Mouse (Mus musculus) MEL (cell line): ENCODE results near the gene Brpf3. TPM values are rescaled to one million over a fixed set of nuclear protein-coding genes. Genes with fewer than 3 reads are reported as not detected.

Experiments
- DNase-seq: peaks from one replicate; pipeline ENCODE4 v3.0.0; 2011; ENCODE audit warnings: low read depth, low spot score
- H3K27ac ChIP-seq: 2 replicates; pipeline ENCODE4 v1.5.1; 2012; ENCODE audit warnings: low read depth, mild to moderate bottlenecking, control low read depth, low read length, moderate library complexity; ENCODE audit not compliant: control insufficient read depth
- H3K27me3 ChIP-seq, 2 experiments: fragments of 150-350 bp in 1 of 2; sonication (generic) in 1 of 2; 2 replicates each; pipeline ENCODE4 v1.6.1; 2012; ENCODE audit warnings: low read length in 2 of 2, mild to moderate bottlenecking in 2 of 2, improper control_type of control experiment in 1 of 2, moderate library complexity in 1 of 2; ENCODE audit not compliant: insufficient read depth in 2 of 2, control insufficient read depth in 1 of 2
- H3K36me3 ChIP-seq, 2 experiments: 2 replicates each; pipeline ENCODE4 v1.6.1; 2012 to 2014; ENCODE audit warnings: low read length in 2 of 2, improper control_type of control experiment in 1 of 2, inconsistent platforms in 1 of 2, mild to moderate bottlenecking in 1 of 2; ENCODE audit not compliant: insufficient read depth in 2 of 2, control insufficient read depth in 1 of 2
- H3K4me1 ChIP-seq, 2 experiments: fragments of 150-350 bp in 1 of 2; sonication (generic) in 1 of 2; 2 replicates each; pipeline ENCODE4 v1.6.1; 2012; ENCODE audit warnings: low read length in 2 of 2, improper control_type of control experiment in 1 of 2, mild to moderate bottlenecking in 1 of 2; ENCODE audit not compliant: insufficient read depth in 2 of 2, control insufficient read depth in 1 of 2
- H3K4me3 ChIP-seq, 2 experiments: fragments of 150-350 bp in 1 of 2; sonication (generic) in 1 of 2; 2 replicates each; pipeline ENCODE4 v1.5.1; 2012; ENCODE audit warnings: low read depth in 2 of 2, low read length in 2 of 2, mild to moderate bottlenecking in 2 of 2, moderate library complexity in 2 of 2, control low read depth in 1 of 2, improper control_type of control experiment in 1 of 2; ENCODE audit not compliant: control insufficient read depth in 1 of 2, insufficient read depth in 1 of 2
- H3K79me2 ChIP-seq: 2 replicates; pipeline ENCODE4 v1.6.1; 2012; ENCODE audit warnings: mild to moderate bottlenecking, low read length, moderate library complexity; ENCODE audit not compliant: control insufficient read depth, poor library complexity, insufficient read depth
- H3K9ac ChIP-seq: 2 replicates; pipeline ENCODE4 v1.6.1; 2012; ENCODE audit warnings: low read depth, mild to moderate bottlenecking, control low read depth, low read length, moderate library complexity; ENCODE audit not compliant: control insufficient read depth, poor library complexity, severe bottlenecking
- H3K9me3 ChIP-seq: fragments of 150-350 bp; sonication (generic); replicated peaks from 2 replicates; pipeline ENCODE4 v1.6.1; 2012; ENCODE audit warnings: mild to moderate bottlenecking, low read length, improper control_type of control experiment, moderate library complexity; ENCODE audit not compliant: insufficient read depth
- BHLHE40 ChIP-seq: IDR thresholded peaks from 2 replicates; pipeline ENCODE4 v1.6.1; 2012; ENCODE audit warnings: low read depth, mild to moderate bottlenecking, inconsistent platforms, low read length, improper control_type of control experiment, borderline replicate concordance
- CHD1 ChIP-seq: IDR thresholded peaks from 2 replicates; pipeline ENCODE4 v1.6.1; 2012; ENCODE audit warnings: low read depth, mild to moderate bottlenecking, inconsistent platforms, low read length, improper control_type of control experiment
- CHD2 ChIP-seq: IDR thresholded peaks from 2 replicates; pipeline ENCODE4 v1.6.1; 2011; ENCODE audit warnings: low read length, improper control_type of control experiment
- CTCF ChIP-seq, 3 experiments: IDR thresholded peaks in 2 of 3; conservative IDR thresholded peaks in 1 of 3; 2 replicates each; pipeline ENCODE4 v1.5.1; 2011 to 2012; ENCODE audit warnings: low read length in 3 of 3, low read depth in 2 of 3, mild to moderate bottlenecking in 2 of 3, improper control_type of control experiment in 1 of 3, inconsistent platforms in 1 of 3, mixed read lengths in 1 of 3, moderate library complexity in 1 of 3; ENCODE audit not compliant: control insufficient read depth in 1 of 3, insufficient read depth in 1 of 3, poor library complexity in 1 of 3, severe bottlenecking in 1 of 3
- ELF1 ChIP-seq: IDR thresholded peaks from 2 replicates; pipeline ENCODE4 v1.6.1; 2014; ENCODE audit warnings: low read depth, mild to moderate bottlenecking, inconsistent platforms, low read length, improper control_type of control experiment, moderate library complexity
- EP300 ChIP-seq, 2 experiments: IDR thresholded peaks; 2 replicates each; pipeline ENCODE4 v1.6.1; 2011; ENCODE audit warnings: improper control_type of control experiment in 2 of 2, low read length in 2 of 2, low read depth in 1 of 2, mild to moderate bottlenecking in 1 of 2
- ETS1 ChIP-seq: IDR thresholded peaks from 2 replicates; pipeline ENCODE4 v1.6.1; 2012; ENCODE audit warnings: low read depth, mild to moderate bottlenecking, inconsistent platforms, low read length, improper control_type of control experiment, moderate library complexity
- GATA1 ChIP-seq: IDR thresholded peaks from 2 replicates; pipeline ENCODE4 v1.6.1; 2011; ENCODE audit warnings: low read depth, low read length, improper control_type of control experiment
- HCFC1 ChIP-seq: IDR thresholded peaks from 2 replicates; pipeline ENCODE4 v1.6.1; 2012; ENCODE audit warnings: low read depth, mild to moderate bottlenecking, inconsistent platforms, low read length, improper control_type of control experiment, moderate library complexity
- KAT2A ChIP-seq: conservative IDR thresholded peaks from 2 replicates; pipeline ENCODE4 v1.6.1; 2012; ENCODE audit warnings: low read depth, low read length, improper control_type of control experiment, inconsistent platforms
- MAFK ChIP-seq: IDR thresholded peaks from 2 replicates; pipeline ENCODE4 v1.6.1; 2011; ENCODE audit warnings: low read depth, mild to moderate bottlenecking, low read length, improper control_type of control experiment, borderline replicate concordance
- MAZ ChIP-seq: IDR thresholded peaks from 2 replicates; pipeline ENCODE4 v1.6.1; 2012; ENCODE audit warnings: low read depth, mild to moderate bottlenecking, inconsistent platforms, low read length, improper control_type of control experiment
- MEF2A ChIP-seq: IDR thresholded peaks from 2 replicates; pipeline ENCODE4 v1.6.1; 2014; ENCODE audit warnings: low read depth, mild to moderate bottlenecking, inconsistent platforms, low read length, improper control_type of control experiment; ENCODE audit not compliant: poor library complexity, insufficient replicate concordance, severe bottlenecking; ENCODE audit errors: extremely low read depth
- MXI1 ChIP-seq: IDR thresholded peaks from 2 replicates; pipeline ENCODE4 v1.6.1; 2011; ENCODE audit warnings: mild to moderate bottlenecking, low read depth, low read length, improper control_type of control experiment
- MYB ChIP-seq: IDR thresholded peaks from 2 replicates; pipeline ENCODE4 v1.6.1; 2011; ENCODE audit warnings: mild to moderate bottlenecking, low read depth, low read length, improper control_type of control experiment
- MYC ChIP-seq: IDR thresholded peaks from 2 replicates; pipeline ENCODE4 v1.6.1; 2011; ENCODE audit warnings: low read depth, mild to moderate bottlenecking, low read length, improper control_type of control experiment, moderate library complexity
- NELFE ChIP-seq: IDR thresholded peaks from 2 replicates; pipeline ENCODE4 v1.6.1; 2011; ENCODE audit warnings: low read depth, low read length, improper control_type of control experiment
- NRF1 ChIP-seq: IDR thresholded peaks from 2 replicates; pipeline ENCODE4 v1.6.1; 2014; ENCODE audit warnings: low read depth, mild to moderate bottlenecking, inconsistent platforms, low read length, improper control_type of control experiment, moderate library complexity; ENCODE audit not compliant: poor library complexity, insufficient read depth, severe bottlenecking
- POLR2A ChIP-seq, 2 experiments: IDR thresholded peaks; 2 replicates each; pipeline ENCODE4 v1.6.1; 2011 to 2012; ENCODE audit warnings: low read length in 2 of 2, mild to moderate bottlenecking in 2 of 2, control low read depth in 1 of 2, improper control_type of control experiment in 1 of 2, low read depth in 1 of 2, moderate library complexity in 1 of 2; ENCODE audit not compliant: control insufficient read depth in 1 of 2, insufficient read depth in 1 of 2, poor library complexity in 1 of 2
- RAD21 ChIP-seq: IDR thresholded peaks from 2 replicates; pipeline ENCODE4 v1.6.1; 2011; ENCODE audit warnings: mild to moderate bottlenecking, low read depth, low read length, improper control_type of control experiment
- RCOR1 ChIP-seq: IDR thresholded peaks from 2 replicates; pipeline ENCODE4 v1.6.1; 2012; ENCODE audit warnings: low read depth, mild to moderate bottlenecking, inconsistent platforms, low read length, improper control_type of control experiment
- SIN3A ChIP-seq: IDR thresholded peaks from 2 replicates; pipeline ENCODE4 v1.6.1; 2012; ENCODE audit warnings: low read length, improper control_type of control experiment, inconsistent platforms
- SMC3 ChIP-seq: IDR thresholded peaks from 2 replicates; pipeline ENCODE4 v1.6.1; 2011; ENCODE audit warnings: low read depth, low read length, improper control_type of control experiment
- TCF12 ChIP-seq: IDR thresholded peaks from 2 replicates; pipeline ENCODE4 v1.6.1; 2014; ENCODE audit warnings: low read depth, mild to moderate bottlenecking, inconsistent platforms, low read length, improper control_type of control experiment, moderate library complexity
- USF1 ChIP-seq: IDR thresholded peaks from 2 replicates; pipeline ENCODE4 v1.6.1; 2014; ENCODE audit warnings: low read depth, mild to moderate bottlenecking, inconsistent platforms, low read length, improper control_type of control experiment, moderate library complexity
- USF2 ChIP-seq, 2 experiments: IDR thresholded peaks; 2 replicates each; pipeline ENCODE4 v1.6.1; 2011 to 2012; ENCODE audit warnings: improper control_type of control experiment in 2 of 2, low read length in 2 of 2, borderline replicate concordance in 1 of 2, inconsistent platforms in 1 of 2, low read depth in 1 of 2, mild to moderate bottlenecking in 1 of 2; ENCODE audit not compliant: insufficient read depth in 1 of 2
- ZC3H11A ChIP-seq: IDR thresholded peaks from 2 replicates; pipeline ENCODE4 v1.6.1; 2012; ENCODE audit warnings: low read depth, mild to moderate bottlenecking, inconsistent platforms, low read length, improper control_type of control experiment
- ZKSCAN1 ChIP-seq: IDR thresholded peaks from 2 replicates; pipeline ENCODE4 v1.6.1; 2012; ENCODE audit warnings: low read depth, mild to moderate bottlenecking, inconsistent platforms, low read length, improper control_type of control experiment, moderate library complexity
- ZMIZ1 ChIP-seq: IDR thresholded peaks from 2 replicates; pipeline ENCODE4 v1.6.1; 2012; ENCODE audit warnings: low read depth, mild to moderate bottlenecking, inconsistent platforms, low read length, improper control_type of control experiment, moderate library complexity
- ZNF384 ChIP-seq: IDR thresholded peaks from 2 replicates; pipeline ENCODE4 v1.6.1; 2012; ENCODE audit warnings: low read depth, mild to moderate bottlenecking, inconsistent platforms, low read length, improper control_type of control experiment
- polyA plus RNA-seq, 2 experiments: library from polyadenylated mRNA; stranded (reverse) in 1 of 2; unstranded in 1 of 2; fragments of >175 nt in 1 of 2; fragments of >200 nt in 1 of 2; gene quantifications; 2 replicates each; pipeline versions ENCODE4 v1.2.1 to v1.2.4; 2012; ENCODE audit warnings: low replicate concordance in 2 of 2, low read depth in 1 of 2; ENCODE audit not compliant: insufficient read length in 2 of 2, insufficient read depth in 1 of 2, missing spikeins in 1 of 2
- total RNA-seq: library from RNA; depleted of rRNA; stranded (reverse); fragments of 300-350 nt; gene quantifications from 2 replicates; pipeline ENCODE4 v1.2.3, GENCODE M21; 2012

Brpf3 gene
- total and polyA plus RNA-seq, 3 experiments: 1.7 to 23.7 TPM; not detected in 1

- Histone ChIP-seq H3K79me2 (no peaks in the 10 kb centered on the region), H3K36me3 (peaks cover 0 to 11% of the 10 kb centered on the region in 2 experiments; a peak in 2 of 4 replicates), H3K4me3 (no peak overlapping the region), H3K27ac (no peak overlapping the region), H3K27me3 (no peaks in the 10 kb centered on the region), H3K9me3 (no peaks in the 10 kb centered on the region), H3K4me1 (peaks cover 0 to 11% of the 10 kb centered on the region in 2 experiments; a peak in 3 of 4 replicates), H3K9ac (no peak overlapping the region)
- no peak for DNase-seq
- TF ChIP-seq MEF2A (no peak), HCFC1 (no peak), EP300 (IDR thresholded peaks at IDR 0.05; ENCODE audit: low read depth in 1 of 2, low read length in 2 of 2) (no peak), MYB (no peak), ZNF384 (no peak), ZKSCAN1 (no peak), GATA1 (no peak), RCOR1 (no peak), MAFK (no peak), POLR2A (IDR thresholded peaks at IDR 0.05; ENCODE audit: control insufficient read depth in 1 of 2, insufficient read depth in 1 of 2, low read depth in 1 of 2, low read length in 2 of 2, poor library complexity in 1 of 2) (no peak), SIN3A (no peak), ELF1 (no peak), MYC (no peak), ETS1 (no peak), TCF12 (no peak), USF2 (IDR thresholded peaks at IDR 0.05; ENCODE audit: borderline replicate concordance in 1 of 2, insufficient read depth in 1 of 2, low read depth in 1 of 2, low read length in 2 of 2) (no peak), NRF1 (no peak), ZMIZ1 (no peak)
Observed at GRCm38 (mm10) chr17:28834676-28835075, 33.8 kb downstream of the Brpf3 start.

- Histone ChIP-seq H3K79me2 (no peaks in the 10 kb centered on the region), H3K27me3 (no peaks in the 10 kb centered on the region), H3K27ac (no peak overlapping the region), H3K9ac (no peak overlapping the region), H3K36me3 (peaks cover 0 to 3% of the 10 kb centered on the region in 2 experiments; a peak in 2 of 4 replicates), H3K4me1 (peaks cover 0 to 3% of the 10 kb centered on the region in 2 experiments; a peak in 1 of 4 replicates), H3K4me3 (no peak overlapping the region), H3K9me3 (no peaks in the 10 kb centered on the region)
- no peak for DNase-seq
- no peak for TF ChIP-seq EP300 (IDR thresholded peaks at IDR 0.05; ENCODE audit: low read depth in 1 of 2, low read length in 2 of 2)
- no peak for TF ChIP-seq KAT2A
- no peak for TF ChIP-seq CHD2
- no peak for TF ChIP-seq CHD1
- no peak for TF ChIP-seq NELFE
- no peak for TF ChIP-seq USF1
- no peak for TF ChIP-seq ETS1
- no peak for TF ChIP-seq SMC3
- no peak for TF ChIP-seq RAD21
- TF ChIP-seq RCOR1: no peak
- TF ChIP-seq MXI1: no peak
- no peak for TF ChIP-seq ZNF384
- TF ChIP-seq POLR2A (IDR thresholded peaks at IDR 0.05; ENCODE audit: control insufficient read depth in 1 of 2, insufficient read depth in 1 of 2, low read depth in 1 of 2, low read length in 2 of 2, poor library complexity in 1 of 2): no peak
- no peak for TF ChIP-seq ZC3H11A
- TF ChIP-seq MAZ: no peak
- no peak for TF ChIP-seq CTCF (IDR thresholded peaks at IDR 0.05 in 2 of 3, conservative IDR thresholded peaks at IDR 0.05 in 1 of 3; ENCODE audit: control insufficient read depth in 1 of 3, insufficient read depth in 1 of 3, low read depth in 2 of 3, low read length in 3 of 3, poor library complexity in 1 of 3, severe bottlenecking in 1 of 3)
- no peak for TF ChIP-seq TCF12
- no peak for TF ChIP-seq ZMIZ1
- TF ChIP-seq BHLHE40: no peak
Observed at GRCm38 (mm10) chr17:28837840-28838239, 37.0 kb downstream of the Brpf3 start.
